Mouse (Mus musculus) cortical plate, adult 2 months (tissue): ENCODE results near the gene Lemd1.

ENCODE experiments used
- CTCF ChIP-seq: fragments of 200-500 bp; IDR thresholded peaks from 2 replicates; pipeline ENCODE4 v1.5.1; 2011; ENCODE audit warnings: mild to moderate bottlenecking, control low read depth, low read length; ENCODE audit not compliant: insufficient read depth; ENCODE audit errors: extremely low read depth
- POLR2A ChIP-seq: fragments of 200-500 bp; IDR thresholded peaks from 2 replicates; pipeline ENCODE4 v1.6.1; 2011; ENCODE audit warnings: mild to moderate bottlenecking, low read length, control low read depth; ENCODE audit not compliant: insufficient read depth; ENCODE audit errors: extremely low read depth

DNA sequence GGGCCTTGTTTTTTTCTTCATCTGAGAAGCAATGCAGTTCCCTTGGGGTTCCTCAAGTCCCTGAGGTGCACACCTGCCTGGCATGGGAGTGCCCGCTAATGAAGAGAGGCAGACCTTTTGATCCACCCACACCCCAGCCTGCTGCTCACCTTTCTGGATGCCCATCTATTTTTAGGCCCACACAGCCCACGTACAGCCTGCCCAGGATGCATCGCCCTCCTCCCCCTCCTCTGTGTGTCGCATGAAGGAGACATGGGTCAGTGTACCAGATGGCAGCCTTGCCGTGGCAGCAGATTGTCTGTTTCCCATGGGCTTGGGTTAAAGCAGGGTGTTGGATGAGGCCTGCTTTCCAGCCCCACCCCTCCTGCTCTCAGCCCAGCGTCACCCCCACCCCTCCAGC lies 98.7 kb downstream of the Lemd1 start:
- no peak for TF ChIP-seq CTCF
- no peak for TF ChIP-seq POLR2A
